Mouse (Mus musculus) cortical plate, adult 2 months (tissue): ENCODE data around the gene Proca1. TPM values are rescaled to one million over a fixed set of nuclear protein-coding genes. Genes with fewer than 3 reads are reported as not detected.
A peak's percentile ranks its signal among the peaks of the same experiment; 100 is the strongest.

Experiments
- H3K27ac ChIP-seq: fragments of 200-500 bp; 2 replicates; pipeline ENCODE4 v1.5.1; 2012; ENCODE audit warnings: low read length, control low read depth, inconsistent platforms; ENCODE audit not compliant: insufficient read depth
- H3K4me1 ChIP-seq: fragments of 200-500 bp; 2 replicates; pipeline ENCODE4 v1.6.1; 2011; ENCODE audit warnings: low read length; ENCODE audit not compliant: control insufficient read depth, insufficient read depth
- H3K4me3 ChIP-seq: fragments of 200-500 bp; 2 replicates; pipeline ENCODE4 v1.5.1; 2011; ENCODE audit warnings: mild to moderate bottlenecking, low read length, control low read depth; ENCODE audit not compliant: insufficient read depth
- CTCF ChIP-seq: fragments of 200-500 bp; IDR thresholded peaks from 2 replicates; pipeline ENCODE4 v1.5.1; 2011; ENCODE audit warnings: mild to moderate bottlenecking, control low read depth, low read length; ENCODE audit not compliant: insufficient read depth; ENCODE audit errors: extremely low read depth
- POLR2A ChIP-seq: fragments of 200-500 bp; IDR thresholded peaks from 2 replicates; pipeline ENCODE4 v1.6.1; 2011; ENCODE audit warnings: mild to moderate bottlenecking, low read length, control low read depth; ENCODE audit not compliant: insufficient read depth; ENCODE audit errors: extremely low read depth
- polyA plus RNA-seq: library from polyadenylated mRNA; depleted of rRNA; stranded (reverse); fragments of >200 nt; gene quantifications from 2 replicates; pipeline ENCODE4 v1.2.3, GENCODE M21; 2012

Proca1 gene
- polyA plus RNA-seq, 1 experiment: 6.2 TPM

GRCm38 (mm10) chr11:78172034-78172747, 21.0 kb upstream of the Proca1 start:
- H3K4me3 ChIP-seq: no peak overlapping the region
- H3K4me1 ChIP-seq: no peaks in the 10 kb centered on the region
- H3K27ac ChIP-seq: no peak overlapping the region
- TF ChIP-seq POLR2A (no peak), CTCF (0 out of 2 replicates have a peak, but pooled peaks have one; percentile 6)

- Histone ChIP-seq H3K27ac (no peak overlapping the region), H3K4me3 (no peak overlapping the region), H3K4me1 (0 out of 2 replicates have a peak, but pooled peaks cover 2% of the 10 kb centered on the region)
- TF ChIP-seq POLR2A (no peak), CTCF (no peak)
Measured at GRCm38 (mm10) chr11:78172748-78173383, 20.3 kb upstream of the Proca1 start.

GRCm38 (mm10) chr11:78174506-78174905, 18.7 kb upstream of the Proca1 start:
- 0 out of 2 replicates have a peak, but pooled peaks cover 2% of the 10 kb centered on the region for H3K4me1 ChIP-seq
- no peak overlapping the region for H3K4me3 ChIP-seq
- no peak for TF ChIP-seq POLR2A
- no peak for TF ChIP-seq CTCF
- no peak overlapping the region for H3K27ac ChIP-seq

- no peak for TF ChIP-seq CTCF
- TF ChIP-seq POLR2A: no peak
- no peak overlapping the region for H3K27ac ChIP-seq
- H3K4me3 ChIP-seq: peak overlapping the region; percentile 67
- 0 out of 2 replicates have a peak, but pooled peaks cover 2% of the 10 kb centered on the region for H3K4me1 ChIP-seq
Measured at GRCm38 (mm10) chr11:78175771-78176401, 17.3 kb upstream of the Proca1 start.

- Histone ChIP-seq H3K4me1 (0 out of 2 replicates have a peak, but pooled peaks cover 2% of the 10 kb centered on the region), H3K4me3 (peak within 1 kb of the TSS; percentile 67), H3K27ac (no peak within 1 kb of the TSS)
- TF ChIP-seq POLR2A: 0 out of 2 replicates have a peak, but pooled peaks have one; percentile 14
- no peak for TF ChIP-seq CTCF
Measured at GRCm38 (mm10) chr11:78176402-78176862, 16.8 kb upstream of the Proca1 start, which contains the start of the genes Nek8 and Tlcd1. Nek8 (minus strand) TSS chr11:78176675. Tlcd1 (plus strand) TSS chr11:78176711.

- TF ChIP-seq POLR2A (no peak), CTCF (no peak)
- peak overlapping the region; percentile 67 for H3K4me3 ChIP-seq
- no peak overlapping the region for H3K27ac ChIP-seq
- 0 out of 2 replicates have a peak, but pooled peaks cover 2% of the 10 kb centered on the region for H3K4me1 ChIP-seq
Measured at GRCm38 (mm10) chr11:78176905-78177331, 16.3 kb upstream of the Proca1 start.

GRCm38 (mm10) chr11:78177437-78177836, 15.8 kb upstream of the Proca1 start:
- H3K27ac ChIP-seq: no peak overlapping the region
- no peak for TF ChIP-seq CTCF
- TF ChIP-seq POLR2A: no peak

GRCm38 (mm10) chr11:78177903-78178858, 15.0 kb upstream of the Proca1 start:
- Histone ChIP-seq H3K4me1 (0 out of 2 replicates have a peak, but pooled peaks cover 2% of the 10 kb centered on the region), H3K4me3 (peak overlapping the region; percentile 26), H3K27ac (peak overlapping the region; percentile 66)
- TF ChIP-seq CTCF (peak; percentile 91), POLR2A (peak; percentile 39; the same call in 1 of the 2 replicates)

More at GRCm38 (mm10) chr11:78177437-78177836, 15.8 kb upstream of the Proca1 start:
- peak overlapping the region; percentile 26; the same call in 1 of the 2 replicates for H3K4me3 ChIP-seq
- 0 out of 2 replicates have a peak, but pooled peaks cover 2% of the 10 kb centered on the region for H3K4me1 ChIP-seq
